Mouse (Mus musculus): ENCODE data around the gene E030025P04Rik. TPM values are rescaled to one million over a fixed set of nuclear protein-coding genes. Genes with fewer than 3 reads are reported as not detected.

E030025P04Rik gene
- total RNA-seq, 2 experiments from 2014 or later, result not detected

- no peak for DNase-seq
Measured at GRCm38 (mm10) chr11:109100266-109100665, 43.9 kb downstream of the E030025P04Rik start.

DNA sequence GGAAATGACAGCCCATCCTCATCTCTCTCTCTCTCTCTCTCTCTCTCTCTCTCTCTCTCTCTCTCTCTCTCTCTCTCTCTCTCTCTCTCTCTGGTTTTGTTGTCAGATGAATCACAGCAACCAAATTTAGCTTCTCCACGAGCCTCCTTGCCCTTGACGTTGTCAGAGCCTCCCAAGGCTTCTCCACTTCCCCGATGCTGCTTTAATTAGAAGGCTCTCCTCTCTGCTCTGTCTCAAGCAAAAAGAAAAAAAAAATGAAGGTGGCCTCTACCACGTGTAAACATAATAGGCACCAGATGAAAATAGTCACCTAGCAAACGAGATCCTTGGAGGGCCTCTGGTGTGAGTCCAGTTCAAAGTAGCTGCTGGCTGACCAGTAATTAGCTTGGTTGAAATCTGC lies 52.3 kb downstream of the E030025P04Rik start:
- DNase-seq, result no peak

Other genes with a start within 250 kb of the E030025P04Rik start
- gene Axin2, start 224.0 kb downstream of the E030025P04Rik start, total RNA-seq (2021), result 10 to 100 TPM; 34.0 to 38.0 TPM
- 1 to 10 TPM; 3.1 to 5.1 TPM for gene Rgs9, start 153.8 kb upstream of the E030025P04Rik start, total RNA-seq (2021)
- 10 to 100 TPM; 65.2 to 70.7 TPM for gene Gna13, start 218.5 kb upstream of the E030025P04Rik start, total RNA-seq (2021)